13 mouse cellular contexts compared by ENCODE assay signal in the genomic region with DNA sequence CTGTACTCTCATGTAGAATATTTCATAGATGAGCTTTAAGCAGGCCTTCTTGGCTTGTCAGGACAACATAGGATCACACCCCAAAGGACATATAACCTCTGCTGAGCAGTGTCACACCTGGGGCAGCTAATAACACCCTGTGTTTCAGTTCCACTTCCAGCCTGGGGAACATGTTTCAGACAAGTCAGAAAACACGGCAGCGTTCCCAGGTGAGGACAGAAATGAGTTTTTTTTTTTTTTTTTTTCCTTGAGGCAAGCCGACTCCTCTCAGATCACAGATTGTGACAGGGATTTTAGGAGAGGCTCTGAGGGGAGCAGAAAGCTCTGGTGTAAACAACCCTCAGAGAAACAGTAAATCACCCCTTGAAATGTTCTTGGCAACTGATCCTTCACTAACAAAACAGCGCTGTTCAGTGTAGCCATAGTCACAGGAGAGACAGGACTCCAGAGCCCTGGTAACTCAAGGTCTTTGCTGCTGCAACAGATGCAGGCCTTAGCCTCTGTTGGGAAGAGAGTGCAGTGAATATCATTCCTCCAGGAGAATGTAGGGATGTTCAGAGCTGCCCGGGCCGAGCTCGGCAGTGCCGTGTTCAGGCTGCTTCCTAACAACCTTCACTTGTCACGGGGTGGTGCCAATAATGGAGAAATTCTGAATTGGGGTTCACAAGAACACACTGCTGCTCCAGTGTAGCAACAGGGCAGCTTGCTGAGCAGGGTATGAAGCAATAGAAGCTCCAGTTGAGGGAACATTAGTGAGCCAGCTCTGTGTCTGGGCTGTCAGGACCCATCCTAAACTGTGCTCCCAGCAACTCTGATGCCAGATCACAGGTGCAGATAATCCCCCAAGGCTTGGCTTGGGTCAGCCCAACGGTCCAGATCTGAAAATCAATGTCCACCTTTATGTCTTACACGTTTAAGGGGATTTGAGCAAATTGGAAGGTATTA.
A peak's percentile ranks its signal among the peaks of the same experiment; 100 is the strongest.
DNase-seq lines count a peak whose midpoint lies in the region; ATAC-seq and TF ChIP-seq lines count a peak whose summit lies in the region.
"Had no signal": no experiment of that assay in that cellular context is flagged by ENCODE, and none has a peak within 500 bp of the region (broad histone marks: within the 10 kb centered on the region; RNA-seq: fewer than 3 reads in every experiment).

No protein-coding gene starts in this region.

- peaks cover 4% of the 10 kb centered on the region; the same call in 1 of the 2 replicates for H3K4me1 ChIP-seq in kidney, embryonic 15.5 days
- peaks cover 2% of the 10 kb centered on the region; the same call in 1 of the 2 replicates for H3K4me1 ChIP-seq in limb, embryonic 14.5 days (ENCODE audit: control insufficient read depth, insufficient read depth, low read length)
- no peaks in the 10 kb centered on the region; the same call in 1 of the 2 replicates for H3K4me1 ChIP-seq in stomach, postnatal 0 days (replicated peaks; ENCODE audit: control insufficient read depth, insufficient read depth)
- no peaks in the 10 kb centered on the region for H3K4me1 ChIP-seq in heart, embryonic 10.5 days
- H3K4me1 ChIP-seq: forebrain, embryonic 13.5 days; heart, embryonic 15.5 days; liver, embryonic 13.5 days had no signal

- no peak overlapping the region for H3K4me3 ChIP-seq in kidney, embryonic 15.5 days (replicated peaks)
- H3K4me3 ChIP-seq in limb, embryonic 14.5 days (replicated peaks; ENCODE audit: low read length): no peak overlapping the region
- H3K4me3 ChIP-seq in stomach, postnatal 0 days (ENCODE audit: low read depth, low read length): no peak overlapping the region
- no peak overlapping the region for H3K4me3 ChIP-seq in heart, embryonic 10.5 days
- H3K4me3 ChIP-seq: forebrain, embryonic 13.5 days; heart, embryonic 15.5 days; liver, embryonic 13.5 days had no signal

- no peak for TF ChIP-seq EP300 in stomach, postnatal 0 days (optimal IDR thresholded peaks at IDR 0.05)

- peak; percentile 49; the same call in 1 of the 2 replicates for ATAC-seq in kidney, embryonic 15.5 days (replicated peaks; ENCODE audit: low FRiP score)
- no peak for ATAC-seq in limb, embryonic 14.5 days (ENCODE audit: low FRiP score, low read depth)
- ATAC-seq in stomach, postnatal 0 days (ENCODE audit: low FRiP score, low TSS enrichment): peak; percentile 73; the same call in 1 of the 2 replicates
- ATAC-seq: forebrain, embryonic 13.5 days had no signal

- H3K4me2 ChIP-seq in kidney, embryonic 15.5 days: no peak overlapping the region
- no peak overlapping the region for H3K4me2 ChIP-seq in limb, embryonic 14.5 days (replicated peaks; ENCODE audit: low read depth, low read length, severe bottlenecking)
- H3K4me2 ChIP-seq in stomach, postnatal 0 days (replicated peaks; ENCODE audit: low read depth): no peak overlapping the region
- H3K4me2 ChIP-seq: forebrain, embryonic 13.5 days; heart, embryonic 15.5 days; liver, embryonic 13.5 days had no signal

- no peak for TF ChIP-seq CTCF in stomach, postnatal 0 days (IDR thresholded peaks at IDR 0.05; ENCODE audit: low read depth)

- H3K36me3 ChIP-seq in kidney, embryonic 15.5 days: no peaks in the 10 kb centered on the region
- no peaks in the 10 kb centered on the region for H3K36me3 ChIP-seq in limb, embryonic 14.5 days (ENCODE audit: control insufficient read depth, insufficient read depth, low read length)
- H3K36me3 ChIP-seq in stomach, postnatal 0 days (ENCODE audit: control insufficient read depth, insufficient read depth, low read length): no peaks in the 10 kb centered on the region
- no peaks in the 10 kb centered on the region for H3K36me3 ChIP-seq in heart, embryonic 10.5 days
- H3K36me3 ChIP-seq: heart, embryonic 15.5 days; liver, embryonic 13.5 days had no signal

- no peak for DNase-seq in kidney, adult 8-10 months
- peak; percentile 19 for DNase-seq in urinary bladder, postnatal 14 days (ENCODE audit: low spot score)
- DNase-seq in urinary bladder, postnatal 4 days (ENCODE audit: low spot score in 2 of 2): no peak
- DNase-seq in limb, embryonic 14.5 days (ENCODE audit: low spot score): peak; percentile 67
- no peak for DNase-seq in stomach, postnatal 0 days (ENCODE audit: low spot score)
- DNase-seq in heart, embryonic 10.5 days (ENCODE audit: low spot score): no peak
- DNase-seq in thymus, adult 18-20 months: no peak
- DNase-seq: cerebellum, postnatal 36 days; liver, embryonic 13.5 days; spleen, adult 18-20 months had no signal

- no peak for TF ChIP-seq POLR2A in limb, embryonic 14.5 days (IDR thresholded peaks at IDR 0.05; ENCODE audit: borderline replicate concordance, extremely low read depth, insufficient read depth, insufficient read length)

- no peaks in the 10 kb centered on the region for H3K27me3 ChIP-seq in kidney, embryonic 15.5 days
- no peaks in the 10 kb centered on the region for H3K27me3 ChIP-seq in limb, embryonic 14.5 days (ENCODE audit: control insufficient read depth, insufficient read depth, low read length)
- H3K27me3 ChIP-seq in stomach, postnatal 0 days (ENCODE audit: control insufficient read depth, insufficient read depth, low read length): no peaks in the 10 kb centered on the region
- no peaks in the 10 kb centered on the region for H3K27me3 ChIP-seq in heart, embryonic 10.5 days (ENCODE audit: insufficient read depth, poor library complexity, severe bottlenecking)
- H3K27me3 ChIP-seq: forebrain, embryonic 13.5 days; heart, embryonic 15.5 days; liver, embryonic 13.5 days had no signal

- H3K9me3 ChIP-seq in kidney, embryonic 15.5 days (replicated peaks): no peaks in the 10 kb centered on the region
- no peaks in the 10 kb centered on the region for H3K9me3 ChIP-seq in limb, embryonic 14.5 days (ENCODE audit: control insufficient read depth, low read length)
- no peaks in the 10 kb centered on the region for H3K9me3 ChIP-seq in stomach, postnatal 0 days (ENCODE audit: control insufficient read depth, low read length)
- no peaks in the 10 kb centered on the region for H3K9me3 ChIP-seq in heart, embryonic 10.5 days
- H3K9me3 ChIP-seq: forebrain, embryonic 13.5 days; heart, embryonic 15.5 days; liver, embryonic 13.5 days had no signal

- no peak overlapping the region for H3K9ac ChIP-seq in kidney, embryonic 15.5 days
- no peak overlapping the region for H3K9ac ChIP-seq in limb, embryonic 14.5 days (ENCODE audit: low read depth, low read length, severe bottlenecking)
- H3K9ac ChIP-seq in stomach, postnatal 0 days (ENCODE audit: low read length): no peak overlapping the region
- H3K9ac ChIP-seq: forebrain, embryonic 13.5 days; heart, embryonic 15.5 days; liver, embryonic 13.5 days had no signal

- H3K27ac ChIP-seq in kidney, embryonic 15.5 days: no peak overlapping the region
- no peak overlapping the region for H3K27ac ChIP-seq in limb, embryonic 14.5 days (replicated peaks; ENCODE audit: low read depth, low read length)
- H3K27ac ChIP-seq in stomach, postnatal 0 days (replicated peaks): peak overlapping the region; percentile 81
- H3K27ac ChIP-seq in heart, embryonic 10.5 days: no peak overlapping the region
- H3K27ac ChIP-seq: forebrain, embryonic 13.5 days; heart, embryonic 15.5 days; liver, embryonic 13.5 days had no signal

- 46% methylated on average over 11 of the region's 11 CpGs for WGBS in kidney, embryonic 15.5 days
- 49% methylated on average over 11 of the region's 11 CpGs for WGBS in limb, embryonic 14.5 days
- WGBS in stomach, postnatal 0 days: 39% methylated on average over 11 of the region's 11 CpGs
- 77% methylated on average over 11 of the region's 11 CpGs for WGBS in heart, embryonic 10.5 days

Comparison
In these comparisons a context has a peak if more than half of its experiments do, and no peak if none do; other contexts are left out.
1. DNase-seq: peak in urinary bladder, postnatal 14 days (single experiment) and limb, embryonic 14.5 days (single experiment); none in kidney, adult 8-10 months (0 of 2), urinary bladder, postnatal 4 days (0 of 2), stomach, postnatal 0 days (single experiment), heart, embryonic 10.5 days (single experiment) and thymus, adult 18-20 months (0 of 2).